Mouse (Mus musculus) bone marrow, adult 2 months (tissue): ENCODE data around the gene Fgf2.

Source experiments
- CTCF ChIP-seq: fragments of 200-500 bp; IDR thresholded peaks from 2 replicates; pipeline ENCODE4 v1.5.1; 2011; ENCODE audit warnings: low read length, control low read depth; ENCODE audit not compliant: control insufficient read depth, insufficient read depth
- POLR2A ChIP-seq: fragments of 200-500 bp; IDR thresholded peaks from 2 replicates; pipeline ENCODE4 v1.6.1; 2011; ENCODE audit warnings: low read depth, mild to moderate bottlenecking, control low read depth, low read length, borderline replicate concordance; ENCODE audit not compliant: control insufficient read depth

- TF ChIP-seq CTCF (no peak), POLR2A (no peak)
These were observed 39.2 kb downstream of the Fgf2 start for GRCm38 (mm10) chr3:37387310-37387709.
